Mouse (Mus musculus): ENCODE measurements at regions not wholly inside any gene's neighbourhood (a gene's known extent, or its start where the extent isn't known, plus 50 kb on each side); places are given as distances from the start of the nearest gene placed in this dataset.
"Not testable (repeated sequence)": the region's sequence is repeated elsewhere in the genome, so short reads cannot be mapped to it uniquely, and the experiment has no call there.

- POLR2A ChIA-PET, result interaction anchor here (1.0 to 1.5 kb wide), 2 partner anchors 13 to 214 kb away, joined by 4 to 5 read pairs; no protein-coding TSS in a partner anchor
- in situ Hi-C loops (cut with MboI; ENCODE audit: low pct_unique_long_range_greater_than_20kb), result loop anchor here (10.0 kb wide), 1 partner anchor 367 kb away; no protein-coding TSS in a partner anchor
- TF ChIP-seq CTCF (IDR thresholded peaks at IDR 0.05), result no peak
- CTCF ChIA-PET, result interaction anchor here (0.7 to 2.5 kb wide), 22 partner anchors 9 to 251 kb away, joined by 3 to 35 read pairs (median 4); no protein-coding TSS in a partner anchor
- ATAC-seq (no peak), DNase-seq (ENCODE audit: low read depth, low spot score) (no peak)
- H3K27me3 ChIP-seq, result no peaks in the 10 kb centered on the region
Observed at GRCm38 (mm10) chr2:71597956-71598355, 51.4 kb upstream of the Dlx2 start.

GRCm38 (mm10) chr2:71598368-71598767 is 51.8 kb upstream of the Dlx2 start:
- H3K27me3 ChIP-seq, result no peaks in the 10 kb centered on the region
- POLR2A ChIA-PET, result interaction anchor here (1.0 to 1.5 kb wide), 2 partner anchors 13 to 214 kb away, joined by 4 to 5 read pairs; no protein-coding TSS in a partner anchor
- CTCF ChIA-PET, result interaction anchor here (0.7 to 2.5 kb wide), 23 partner anchors 10 to 250 kb away, joined by 3 to 35 read pairs (median 4); no protein-coding TSS in a partner anchor
- DNase-seq (ENCODE audit: low read depth, low spot score), result no peak
- ATAC-seq, result no peak
- in situ Hi-C loops (cut with MboI; ENCODE audit: low pct_unique_long_range_greater_than_20kb), result loop anchor here (10.0 kb wide), 1 partner anchor 366 kb away; no protein-coding TSS in a partner anchor
- no peak for TF ChIP-seq CTCF (IDR thresholded peaks at IDR 0.05)

- in situ Hi-C loops (cut with MboI; ENCODE audit: low pct_unique_long_range_greater_than_20kb), result loop anchor here (10.0 kb wide), 1 partner anchor 366 kb away; no protein-coding TSS in a partner anchor
- ATAC-seq (no peak), DNase-seq (ENCODE audit: low read depth, low spot score) (no peak)
- ChIA-PET CTCF (interaction anchor here (0.7 to 2.5 kb wide), 22 partner anchors 10 to 250 kb away, joined by 3 to 35 read pairs (median 4); no protein-coding TSS in a partner anchor), POLR2A (interaction anchor here (1.0 to 1.5 kb wide), 2 partner anchors 14 to 214 kb away, joined by 4 to 5 read pairs; no protein-coding TSS in a partner anchor)
- peak; percentile 90 for TF ChIP-seq CTCF (IDR thresholded peaks at IDR 0.05)
- H3K27me3 ChIP-seq, result no peaks in the 10 kb centered on the region
Observed at GRCm38 (mm10) chr2:71598778-71599177, 52.2 kb upstream of the Dlx2 start.

GRCm38 (mm10) chr2:71600213-71600612 is 53.7 kb upstream of the Dlx2 start:
- TF ChIP-seq CTCF (IDR thresholded peaks at IDR 0.05), result no peak
- in situ Hi-C loops (cut with MboI; ENCODE audit: low pct_unique_long_range_greater_than_20kb), result loop anchor here (5.0 kb wide), 1 partner anchor 222 kb away; no protein-coding TSS in a partner anchor
- no peak for DNase-seq (ENCODE audit: low read depth, low spot score)
- ATAC-seq, result no peak
- CTCF ChIA-PET, result interaction anchor here (1.2 to 2.5 kb wide), 4 partner anchors 15 to 139 kb away, joined by 3 to 13 read pairs (median 4); no protein-coding TSS in a partner anchor
- POLR2A ChIA-PET, result no interaction called here
- H3K27me3 ChIP-seq, result no peaks in the 10 kb centered on the region

GRCm38 (mm10) chr2:71600999-71601398 is 54.4 kb upstream of the Dlx2 start:
- DNase-seq (ENCODE audit: low read depth, low spot score), result no peak
- peak; percentile 10 for TF ChIP-seq CTCF (IDR thresholded peaks at IDR 0.05)
- ATAC-seq, result no peak
- H3K27me3 ChIP-seq, result no peaks in the 10 kb centered on the region
- in situ Hi-C loops (cut with MboI; ENCODE audit: low pct_unique_long_range_greater_than_20kb), result loop anchor here (5.0 kb wide), 1 partner anchor 221 kb away; no protein-coding TSS in a partner anchor
- POLR2A ChIA-PET, result interaction anchor here (1.0 kb wide), 1 partner anchor 186 kb away, joined by 3 read pairs; no protein-coding TSS in a partner anchor
- CTCF ChIA-PET, result interaction anchor here (0.9 to 1.4 kb wide), 3 partner anchors 15 to 206 kb away, joined by 3 to 4 read pairs (median 3); no protein-coding TSS in a partner anchor

- in situ Hi-C loops (cut with MboI; ENCODE audit: low pct_unique_long_range_greater_than_20kb), result loop anchor here (5.0 kb wide), 1 partner anchor 219 kb away; no protein-coding TSS in a partner anchor
- H3K27me3 ChIP-seq; ATAC-seq; DNase-seq (ENCODE audit: low read depth, low spot score); POLR2A ChIA-PET: not testable (repeated sequence)
- CTCF ChIA-PET, result interaction anchor here (1.0 kb wide), 1 partner anchor 29 kb away, joined by 4 read pairs; no protein-coding TSS in a partner anchor
Observed at GRCm38 (mm10) chr2:71603796-71604195, 57.2 kb upstream of the Dlx2 start.

GRCm38 (mm10) chr2:71605606-71606005 is 59.1 kb upstream of the Dlx2 start:
- no peak for ATAC-seq
- in situ Hi-C loops (cut with MboI; ENCODE audit: low pct_unique_long_range_greater_than_20kb), result no loop called here
- DNase-seq (ENCODE audit: low read depth, low spot score), result no peak
- H3K27me3 ChIP-seq, result no peaks in the 10 kb centered on the region
- POLR2A ChIA-PET, result no interaction called here
- CTCF ChIA-PET, result interaction anchor here (0.6 to 1.5 kb wide), 2 partner anchors 13 to 270 kb away, joined by 3 read pairs; no protein-coding TSS in a partner anchor
- no peak for TF ChIP-seq CTCF (IDR thresholded peaks at IDR 0.05)

GRCm38 (mm10) chr2:71607087-71607502 is 60.5 kb upstream of the Dlx2 start:
- DNase-seq (ENCODE audit: low read depth, low spot score) (no peak), ATAC-seq (no peak)
- ChIA-PET POLR2A (no interaction called here), CTCF (no interaction called here)
- in situ Hi-C loops (cut with MboI; ENCODE audit: low pct_unique_long_range_greater_than_20kb), result no loop called here
- no peak for TF ChIP-seq CTCF (IDR thresholded peaks at IDR 0.05)
- no peaks in the 10 kb centered on the region for H3K27me3 ChIP-seq

GRCm38 (mm10) chr2:71613216-71613615 is 66.7 kb upstream of the Dlx2 start:
- DNase-seq (ENCODE audit: low read depth, low spot score) (no peak), ATAC-seq (no peak)

GRCm38 (mm10) chr2:71616526-71616925 is 70.0 kb upstream of the Dlx2 start:
- in situ Hi-C loops (cut with MboI; ENCODE audit: low pct_unique_long_range_greater_than_20kb), result no loop called here
- ATAC-seq (no peak), DNase-seq (ENCODE audit: low read depth, low spot score) (no peak)
- POLR2A ChIA-PET, result no interaction called here
- CTCF ChIA-PET, result interaction anchor here (1.2 to 1.7 kb wide), 4 partner anchors 8 to 201 kb away, joined by 4 to 5 read pairs (median 4); no protein-coding TSS in a partner anchor
- H3K27me3 ChIP-seq, result no peaks in the 10 kb centered on the region
- TF ChIP-seq CTCF (IDR thresholded peaks at IDR 0.05), result peak; percentile 18

More at GRCm38 (mm10) chr2:71613216-71613615, 66.7 kb upstream of the Dlx2 start:
- no peak for TF ChIP-seq CTCF (IDR thresholded peaks at IDR 0.05)
- CTCF ChIA-PET, result interaction anchor here (0.7 kb wide), 1 partner anchor 15 kb away, joined by 4 read pairs; no protein-coding TSS in a partner anchor
- in situ Hi-C loops (cut with MboI; ENCODE audit: low pct_unique_long_range_greater_than_20kb), result no loop called here
- no peaks in the 10 kb centered on the region for H3K27me3 ChIP-seq
- POLR2A ChIA-PET, result no interaction called here

- no peak for DNase-seq (ENCODE audit: low read depth, low spot score)
- no peak for ATAC-seq
- no peaks in the 10 kb centered on the region for H3K27me3 ChIP-seq
- in situ Hi-C loops (cut with MboI; ENCODE audit: low pct_unique_long_range_greater_than_20kb), result no loop called here
- ChIA-PET POLR2A (interaction anchor here (0.6 kb wide), 1 partner anchor 248 kb away, joined by 3 read pairs; no protein-coding TSS in a partner anchor), CTCF (interaction anchor here (1.7 kb wide), 1 partner anchor 24 kb away, joined by 3 read pairs; no protein-coding TSS in a partner anchor)
- TF ChIP-seq CTCF (IDR thresholded peaks at IDR 0.05), result no peak
Observed at GRCm38 (mm10) chr2:71621458-71621857, 74.9 kb upstream of the Dlx2 start.

Measured in Patski (cell line).